ENCODE assay signal across 8 mouse cellular contexts in the genomic region with DNA sequence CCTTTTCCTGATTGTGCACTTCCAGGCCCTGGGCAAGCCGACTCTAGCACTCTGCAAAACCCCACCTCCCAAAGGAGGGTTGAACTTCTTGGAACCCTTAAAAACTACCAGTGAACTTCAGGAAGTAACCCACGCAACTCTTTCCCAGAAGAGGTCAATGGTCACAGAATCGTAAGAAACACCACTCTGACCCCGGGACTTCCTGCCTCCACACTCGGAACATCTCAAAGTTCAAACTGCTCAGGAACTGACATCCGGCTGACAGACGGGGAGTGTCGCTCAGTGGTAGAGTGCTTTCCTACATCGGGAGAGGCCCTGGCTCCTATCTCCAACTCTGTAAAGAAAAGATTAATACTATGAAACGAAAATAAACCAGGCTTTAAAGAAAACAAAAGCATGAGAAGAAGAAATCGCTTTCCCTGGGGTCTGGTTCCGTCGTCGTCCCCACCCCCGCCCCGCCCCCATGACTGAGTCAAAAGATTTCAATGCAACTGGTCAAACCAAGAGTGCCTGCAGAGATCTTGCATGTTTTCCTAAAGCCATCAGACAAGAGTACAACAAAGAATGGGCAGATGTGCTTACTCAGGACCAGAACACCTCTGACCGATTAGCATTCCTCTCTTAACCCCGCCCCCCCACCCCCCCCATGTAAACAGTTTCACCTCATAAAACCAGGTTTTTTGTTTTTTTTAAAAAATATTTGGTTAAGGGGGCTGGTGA. TPM values are rescaled to one million over a fixed set of nuclear protein-coding genes. Genes with fewer than 3 reads are reported as not detected.
DNase-seq lines count a peak whose midpoint lies in the region; ATAC-seq lines count a peak whose summit lies in the region.

No protein-coding gene starts in this region.

- H3K27ac ChIP-seq in hindbrain, embryonic 11.5 days (ENCODE audit: low read depth, low read length): no peak overlapping the region
- no peak overlapping the region for H3K27ac ChIP-seq in hindbrain, embryonic 13.5 days
- H3K27ac ChIP-seq in embryonic facial prominence, embryonic 11.5 days (replicated peaks; ENCODE audit: low read depth, low read length): no peak overlapping the region
- peak overlapping the region; percentile 80 for H3K27ac ChIP-seq in liver, embryonic 16.5 days (ENCODE audit: low read length)

- H3K4me3 ChIP-seq in hindbrain, embryonic 11.5 days (ENCODE audit: low read depth, low read length): no peak overlapping the region
- H3K4me3 ChIP-seq in hindbrain, embryonic 13.5 days: no peak overlapping the region
- no peak overlapping the region for H3K4me3 ChIP-seq in embryonic facial prominence, embryonic 11.5 days (ENCODE audit: low read depth, low read length)
- H3K4me3 ChIP-seq in liver, embryonic 16.5 days (ENCODE audit: low read depth, low read length): peak overlapping the region; percentile 45

- H3K4me1 ChIP-seq in hindbrain, embryonic 11.5 days (replicated peaks; ENCODE audit: control insufficient read depth, insufficient read depth, low read length): no peaks in the 10 kb centered on the region
- no peaks in the 10 kb centered on the region for H3K4me1 ChIP-seq in hindbrain, embryonic 13.5 days (replicated peaks)
- 0 out of 2 replicates have a peak, but pooled peaks cover 2% of the 10 kb centered on the region for H3K4me1 ChIP-seq in embryonic facial prominence, embryonic 11.5 days (ENCODE audit: control insufficient read depth, insufficient read depth, low read length)
- peaks cover 32% of the 10 kb centered on the region for H3K4me1 ChIP-seq in liver, embryonic 16.5 days (ENCODE audit: control insufficient read depth, low read depth, low read length)

- intact Hi-C loops in left cerebral cortex, postnatal 25 days (cut with DNase I): no loop called here

- no peaks in the 10 kb centered on the region for H3K9me3 ChIP-seq in hindbrain, embryonic 11.5 days (ENCODE audit: control insufficient read depth, low read length)
- H3K9me3 ChIP-seq in hindbrain, embryonic 13.5 days: no peaks in the 10 kb centered on the region
- H3K9me3 ChIP-seq in embryonic facial prominence, embryonic 11.5 days (replicated peaks; ENCODE audit: control insufficient read depth, low read length): no peaks in the 10 kb centered on the region
- no peaks in the 10 kb centered on the region for H3K9me3 ChIP-seq in liver, embryonic 16.5 days (replicated peaks; ENCODE audit: control insufficient read depth, low read length)

- H3K4me2 ChIP-seq in hindbrain, embryonic 11.5 days (replicated peaks; ENCODE audit: low read depth, low read length): no peak overlapping the region
- no peak overlapping the region for H3K4me2 ChIP-seq in hindbrain, embryonic 13.5 days
- no peak overlapping the region for H3K4me2 ChIP-seq in embryonic facial prominence, embryonic 11.5 days (ENCODE audit: low read depth, low read length)
- H3K4me2 ChIP-seq in liver, embryonic 16.5 days (ENCODE audit: low read depth, low read length): peak overlapping the region; percentile 67

- H3K27me3 ChIP-seq in hindbrain, embryonic 11.5 days (ENCODE audit: control insufficient read depth, insufficient read depth, low read length): no peaks in the 10 kb centered on the region
- no peaks in the 10 kb centered on the region for H3K27me3 ChIP-seq in hindbrain, embryonic 13.5 days
- no peaks in the 10 kb centered on the region for H3K27me3 ChIP-seq in embryonic facial prominence, embryonic 11.5 days (ENCODE audit: control insufficient read depth, insufficient read depth, low read length)
- H3K27me3 ChIP-seq in liver, embryonic 16.5 days (ENCODE audit: control insufficient read depth, insufficient read depth, low read depth, low read length): no peaks in the 10 kb centered on the region

- H3K36me3 ChIP-seq in hindbrain, embryonic 11.5 days (ENCODE audit: control insufficient read depth, insufficient read depth, low read length): no peaks in the 10 kb centered on the region
- no peaks in the 10 kb centered on the region for H3K36me3 ChIP-seq in hindbrain, embryonic 13.5 days
- H3K36me3 ChIP-seq in embryonic facial prominence, embryonic 11.5 days (replicated peaks; ENCODE audit: control insufficient read depth, insufficient read depth, low read depth, low read length): no peaks in the 10 kb centered on the region
- H3K36me3 ChIP-seq in liver, embryonic 16.5 days (ENCODE audit: control insufficient read depth, insufficient read depth): no peaks in the 10 kb centered on the region

- no peak for ATAC-seq in hindbrain, embryonic 11.5 days (ENCODE audit: low FRiP score)
- ATAC-seq in hindbrain, embryonic 13.5 days (ENCODE audit: low FRiP score): no peak
- no peak for ATAC-seq in embryonic facial prominence, embryonic 11.5 days (replicated peaks; ENCODE audit: insufficient number of reproducible peaks, low FRiP score, low TSS enrichment, low read depth)
- peak; percentile 90 for ATAC-seq in inflammation-experienced regulatory T-cells, adult 6 months
- ATAC-seq in liver, embryonic 16.5 days (ENCODE audit: low read depth): peak; percentile 57

- WGBS in hindbrain, embryonic 11.5 days: 31% methylated on average over 18 of the region's 18 CpGs
- WGBS in hindbrain, embryonic 13.5 days: 31% methylated on average over 18 of the region's 18 CpGs
- 20% methylated on average over 18 of the region's 18 CpGs for WGBS in embryonic facial prominence, embryonic 11.5 days
- 3% methylated on average over 18 of the region's 18 CpGs for WGBS in liver, embryonic 16.5 days (ENCODE audit: insufficient replicate concordance)

- H3K9ac ChIP-seq in hindbrain, embryonic 11.5 days (ENCODE audit: low read depth, low read length): no peak overlapping the region
- no peak overlapping the region for H3K9ac ChIP-seq in hindbrain, embryonic 13.5 days
- no peak overlapping the region for H3K9ac ChIP-seq in embryonic facial prominence, embryonic 11.5 days (replicated peaks; ENCODE audit: low read length)
- H3K9ac ChIP-seq in liver, embryonic 16.5 days (ENCODE audit: low read depth, low read length): peak overlapping the region; percentile 25; the same call in 1 of the 2 replicates

- DNase-seq in hindbrain, embryonic 11.5 days (ENCODE audit: low spot score): peak; percentile 23
- peak; percentile 39 for DNase-seq in embryonic facial prominence, embryonic 11.5 days (ENCODE audit: low spot score)
- DNase-seq in thymus, postnatal 10 days (ENCODE audit: low spot score in 2 of 2): peak; percentile 37 to 47
- DNase-seq in layer of hippocampus, postnatal 14 days (ENCODE audit: low spot score in 2 of 2): no peak
- no peak for DNase-seq in left cerebral cortex, postnatal 25 days (ENCODE audit: low spot score in 2 of 2)

RNA-seq across cellular contexts. Expression of a gene that starts 14.4 kb away (rescaled TPM):
- polyA plus RNA-seq in hindbrain, embryonic 11.5 days (2014; fragmentation: Nextera tagmentation; extraction: Ambion mirVana): 144 and 158 TPM in 2 replicates
- 109 and 122 TPM in 2 replicates for polyA plus RNA-seq in hindbrain, embryonic 13.5 days (2015; fragmentation: Nextera tagmentation; extraction: Ambion mirVana)
- polyA plus RNA-seq in embryonic facial prominence, embryonic 11.5 days (2014; fragmentation: Nextera tagmentation; extraction: Ambion mirVana): 152 and 161 TPM in 2 replicates
- 10 to 100 TPM; 41.8 to 48.9 (median 45.0) TPM for polyA plus RNA-seq in inflammation-experienced regulatory T-cells, adult 6 months (2017; shearing (Covaris generic))
- 105 and 116 TPM in 2 replicates for polyA plus RNA-seq in liver, embryonic 16.5 days (2015; fragmentation: Nextera tagmentation; extraction: Ambion mirVana)
- total RNA-seq in layer of hippocampus, postnatal 14 days (2021): 10 to 100 TPM; 72.9 to 88.1 TPM
- 100 to 1,000 TPM; 112 to 119 TPM for total RNA-seq in left cerebral cortex, postnatal 25 days (2021)

RNA-seq across cellular contexts. Expression of a gene that starts 36.0 kb away (rescaled TPM):
- polyA plus RNA-seq in hindbrain, embryonic 11.5 days (2014; fragmentation: Nextera tagmentation; extraction: Ambion mirVana): 21.3 and 26.6 TPM in 2 replicates
- polyA plus RNA-seq in hindbrain, embryonic 13.5 days (2015; fragmentation: Nextera tagmentation; extraction: Ambion mirVana): 12.3 and 12.4 TPM in 2 replicates
- 32.1 and 33.1 TPM in 2 replicates for polyA plus RNA-seq in embryonic facial prominence, embryonic 11.5 days (2014; fragmentation: Nextera tagmentation; extraction: Ambion mirVana)
- 1 to 10 TPM; 3.3 to 5.9 (median 3.6) TPM for polyA plus RNA-seq in inflammation-experienced regulatory T-cells, adult 6 months (2017; shearing (Covaris generic))
- polyA plus RNA-seq in liver, embryonic 16.5 days (2015; fragmentation: Nextera tagmentation; extraction: Ambion mirVana): 6.8 and 7.5 TPM in 2 replicates
- total RNA-seq in layer of hippocampus, postnatal 14 days (2021): 10 to 100 TPM in 1 of 2 experiments, 1 to 10 TPM in 1; 8.8 to 12.1 TPM
- 10 to 100 TPM; 13.8 to 15.4 TPM for total RNA-seq in left cerebral cortex, postnatal 25 days (2021)

Comparison
In these comparisons a context has a peak if more than half of its experiments do, and no peak if none do; other contexts are left out.
1. ATAC-seq: peak in inflammation-experienced regulatory T-cells, adult 6 months (single experiment) and liver, embryonic 16.5 days (single experiment); none in hindbrain, embryonic 11.5 days (single experiment), hindbrain, embryonic 13.5 days (single experiment) and embryonic facial prominence, embryonic 11.5 days (single experiment).
2. DNase-seq: peak in hindbrain, embryonic 11.5 days (single experiment), embryonic facial prominence, embryonic 11.5 days (single experiment) and thymus, postnatal 10 days (2 of 2); none in layer of hippocampus, postnatal 14 days (0 of 2) and left cerebral cortex, postnatal 25 days (0 of 2).